Mouse (Mus musculus): ENCODE measurements around the gene Hmgcll1. TPM values are rescaled to one million over a fixed set of nuclear protein-coding genes. Genes with fewer than 3 reads are reported as not detected.

The Hmgcll1 gene
- total RNA-seq, 1 experiment: 3.8 TPM

DNA sequence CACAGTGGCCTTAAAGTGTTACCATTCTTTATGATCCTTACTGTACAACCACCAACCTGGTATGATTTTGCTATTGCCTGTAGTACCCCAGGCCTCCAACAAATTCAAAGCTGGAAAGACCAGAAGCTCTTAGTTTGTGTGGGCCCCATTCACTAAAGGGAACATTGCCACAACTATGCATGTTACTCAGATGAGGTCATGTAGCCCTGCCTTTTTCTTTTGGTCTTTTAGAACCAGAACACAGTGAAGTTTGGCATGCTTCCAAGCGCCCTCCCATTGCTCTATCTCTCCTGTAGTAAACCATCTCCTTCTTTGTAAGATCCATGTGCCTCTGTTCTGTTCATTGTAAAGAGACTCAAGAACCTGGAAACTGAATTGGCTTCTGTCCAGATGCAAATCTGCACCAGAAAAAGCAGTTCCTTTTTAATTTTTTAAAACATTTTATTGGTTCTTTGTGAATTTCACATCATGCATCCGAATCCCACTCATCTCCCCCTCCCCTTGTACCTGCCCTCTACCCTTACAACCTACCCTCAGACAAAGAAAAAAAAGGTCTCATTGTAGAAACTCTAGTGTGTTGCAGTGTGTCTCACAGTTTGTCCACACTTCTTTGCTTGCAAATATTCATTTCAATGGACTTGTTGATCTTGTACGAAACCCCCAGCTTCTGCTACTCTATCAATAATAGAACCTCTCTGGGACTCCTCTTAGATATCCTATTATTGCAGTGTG lies 123.9 kb downstream of the Hmgcll1 start:
- DNase-seq (ENCODE audit: low read depth, low spot score): no peak
- in situ Hi-C loops (cut with MboI; ENCODE audit: low sequenced_read_pairs in 2 of 2, unreplicated experiment in 2 of 2): loop anchor here in 1 of 2 experiments (10.0 kb wide), 1 partner anchor 374 kb away; no protein-coding TSS in a partner anchor

DNA sequence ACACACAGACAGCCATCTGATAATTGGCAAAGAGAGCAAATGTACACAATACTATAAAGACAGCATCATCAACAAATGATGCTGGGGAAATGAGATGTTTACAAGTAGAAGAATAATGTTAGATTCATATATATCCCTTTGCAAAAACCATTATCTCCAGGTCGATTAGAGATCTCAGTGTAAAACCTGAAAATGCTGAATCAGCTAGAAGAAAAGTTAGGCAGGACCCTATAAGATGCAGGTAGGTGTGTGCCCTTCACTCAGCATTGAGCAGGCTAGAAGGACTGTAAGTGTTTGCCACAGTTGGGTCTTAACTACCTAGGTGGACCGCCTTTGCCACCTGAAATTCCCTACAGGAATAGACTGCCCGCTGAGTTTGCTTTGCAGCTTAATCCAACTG lies 130.9 kb downstream of the Hmgcll1 start:
- DNase-seq (ENCODE audit: low read depth, low spot score): no peak
- no peak overlapping the region for H3K27ac ChIP-seq (ENCODE audit: insufficient read depth, low read depth, low read length, poor library complexity, severe bottlenecking)
- in situ Hi-C loops (cut with MboI; ENCODE audit: low sequenced_read_pairs in 2 of 2, unreplicated experiment in 2 of 2): no loop called here
- H3K9ac ChIP-seq (ENCODE audit: insufficient read depth, low read depth, low read length, poor library complexity, severe bottlenecking): no peak overlapping the region
- H3K36me3 ChIP-seq (ENCODE audit: control insufficient read depth, insufficient read depth, low read length, poor library complexity, severe bottlenecking): no peaks in the 10 kb centered on the region
- H3K9me3 ChIP-seq (ENCODE audit: control insufficient read depth, insufficient read depth, low read depth, low read length): no peaks in the 10 kb centered on the region
- no peaks in the 10 kb centered on the region for H3K4me1 ChIP-seq (ENCODE audit: control insufficient read depth in 2 of 2, insufficient read depth in 2 of 2, low read length in 2 of 2, poor library complexity in 1 of 2)
- no peak overlapping the region for H3K4me3 ChIP-seq (ENCODE audit: insufficient read depth in 1 of 2, low read depth in 1 of 2, low read length in 2 of 2, poor library complexity in 1 of 2, severe bottlenecking in 1 of 2)
- TF ChIP-seq ZC3H11A (IDR thresholded peaks at IDR 0.05; ENCODE audit: borderline replicate concordance, low read depth, low read length) (no peak), MAFK (IDR thresholded peaks at IDR 0.05; ENCODE audit: insufficient read depth, low read depth, low read length) (peak; percentile 78), CHD2 (IDR thresholded peaks at IDR 0.05; ENCODE audit: low read depth, low read length) (no peak)

More for the DNA sequence above, 123.9 kb downstream of the Hmgcll1 start:
- H3K4me1 ChIP-seq (ENCODE audit: control insufficient read depth in 2 of 2, insufficient read depth in 2 of 2, low read length in 2 of 2, poor library complexity in 1 of 2): no peaks in the 10 kb centered on the region
- H3K36me3 ChIP-seq (ENCODE audit: control insufficient read depth, insufficient read depth, low read length, poor library complexity, severe bottlenecking): no peaks in the 10 kb centered on the region
- no peak overlapping the region for H3K4me3 ChIP-seq (ENCODE audit: insufficient read depth in 1 of 2, low read depth in 1 of 2, low read length in 2 of 2, poor library complexity in 1 of 2, severe bottlenecking in 1 of 2)
- no peaks in the 10 kb centered on the region for H3K9me3 ChIP-seq (ENCODE audit: control insufficient read depth, insufficient read depth, low read depth, low read length)
- no peak overlapping the region for H3K9ac ChIP-seq (ENCODE audit: insufficient read depth, low read depth, low read length, poor library complexity, severe bottlenecking)
- H3K27ac ChIP-seq (ENCODE audit: insufficient read depth, low read depth, low read length, poor library complexity, severe bottlenecking): no peak overlapping the region
- no peak for TF ChIP-seq ZNF384 (IDR thresholded peaks at IDR 0.05; ENCODE audit: low read depth, low read length)

DNA sequence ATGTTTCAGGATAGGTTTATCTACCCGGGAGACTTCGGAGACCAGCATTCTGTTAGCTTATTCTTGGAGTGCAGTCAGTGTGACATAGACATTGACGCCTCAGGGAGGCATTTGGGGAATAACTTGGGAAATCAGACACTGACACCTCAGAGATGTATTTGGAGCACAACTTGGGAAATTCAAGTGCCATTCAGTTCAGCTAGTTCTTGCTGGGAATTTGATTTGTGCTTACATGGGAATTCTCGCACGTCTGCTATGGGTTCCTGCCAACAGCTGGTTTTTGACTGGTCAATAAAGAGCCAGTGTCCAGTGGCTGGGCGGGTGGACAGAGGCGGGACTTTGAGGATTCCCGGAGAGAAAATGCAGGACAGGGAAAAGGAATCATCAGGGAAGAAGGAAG lies 147.8 kb downstream of the Hmgcll1 start:
- no peak overlapping the region for H3K4me3 ChIP-seq (ENCODE audit: insufficient read depth in 1 of 2, low read depth in 1 of 2, low read length in 2 of 2, poor library complexity in 1 of 2, severe bottlenecking in 1 of 2)
- no peak overlapping the region for H3K9ac ChIP-seq (ENCODE audit: insufficient read depth, low read depth, low read length, poor library complexity, severe bottlenecking)
- in situ Hi-C loops (cut with MboI; ENCODE audit: low sequenced_read_pairs in 2 of 2, unreplicated experiment in 2 of 2): no loop called here
- TF ChIP-seq HCFC1 (IDR thresholded peaks at IDR 0.05; ENCODE audit: borderline replicate concordance, insufficient read depth, low read length): no peak
- no peak for TF ChIP-seq ZC3H11A (IDR thresholded peaks at IDR 0.05; ENCODE audit: borderline replicate concordance, low read depth, low read length)
- no peak for TF ChIP-seq CHD2 (IDR thresholded peaks at IDR 0.05; ENCODE audit: low read depth, low read length)
- no peak for TF ChIP-seq ZNF384 (IDR thresholded peaks at IDR 0.05; ENCODE audit: low read depth, low read length)
- TF ChIP-seq MAFK (IDR thresholded peaks at IDR 0.05; ENCODE audit: insufficient read depth, low read depth, low read length): no peak
- H3K36me3 ChIP-seq (ENCODE audit: control insufficient read depth, insufficient read depth, low read length, poor library complexity, severe bottlenecking): no peaks in the 10 kb centered on the region
- no peaks in the 10 kb centered on the region for H3K4me1 ChIP-seq (ENCODE audit: control insufficient read depth in 2 of 2, insufficient read depth in 2 of 2, low read length in 2 of 2, poor library complexity in 1 of 2)
- H3K27ac ChIP-seq (ENCODE audit: insufficient read depth, low read depth, low read length, poor library complexity, severe bottlenecking): no peak overlapping the region
- no peaks in the 10 kb centered on the region for H3K9me3 ChIP-seq (ENCODE audit: control insufficient read depth, insufficient read depth, low read depth, low read length)
- DNase-seq (ENCODE audit: low read depth, low spot score): no peak

DNA sequence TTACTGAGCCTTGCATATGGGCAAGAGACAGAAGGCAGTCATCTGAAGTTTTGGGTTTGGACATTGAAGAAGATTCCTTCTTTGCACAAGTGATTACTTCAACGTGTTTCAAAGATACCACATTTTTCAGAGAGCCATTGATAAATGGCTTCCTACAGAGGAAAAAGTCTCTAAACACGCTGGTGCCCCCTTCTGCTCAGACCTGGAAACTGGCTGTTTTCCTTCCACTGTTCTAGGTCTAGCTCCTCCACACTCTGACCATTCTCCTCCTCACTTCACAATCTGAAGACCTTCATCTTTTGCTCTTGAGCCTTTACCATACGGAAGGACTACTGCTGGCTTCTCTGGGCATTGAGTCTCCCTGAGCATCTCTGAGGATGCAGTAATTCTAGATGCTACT lies 153.7 kb downstream of the Hmgcll1 start:
- Histone ChIP-seq H3K9ac (ENCODE audit: insufficient read depth, low read depth, low read length, poor library complexity, severe bottlenecking) (no peak overlapping the region), H3K27ac (ENCODE audit: insufficient read depth, low read depth, low read length, poor library complexity, severe bottlenecking) (no peak overlapping the region), H3K36me3 (ENCODE audit: control insufficient read depth, insufficient read depth, low read length, poor library complexity, severe bottlenecking) (no peaks in the 10 kb centered on the region), H3K4me1 (ENCODE audit: control insufficient read depth in 2 of 2, insufficient read depth in 2 of 2, low read length in 2 of 2, poor library complexity in 1 of 2) (no peaks in the 10 kb centered on the region), H3K4me3 (ENCODE audit: insufficient read depth in 1 of 2, low read depth in 1 of 2, low read length in 2 of 2, poor library complexity in 1 of 2, severe bottlenecking in 1 of 2) (no peak overlapping the region), H3K9me3 (ENCODE audit: control insufficient read depth, insufficient read depth, low read depth, low read length) (no peaks in the 10 kb centered on the region)
- no peak for DNase-seq (ENCODE audit: low read depth, low spot score)
- in situ Hi-C loops (cut with MboI; ENCODE audit: low sequenced_read_pairs in 2 of 2, unreplicated experiment in 2 of 2): no loop called here
- no peak for TF ChIP-seq MAFK (IDR thresholded peaks at IDR 0.05; ENCODE audit: insufficient read depth, low read depth, low read length)
- TF ChIP-seq ZC3H11A (IDR thresholded peaks at IDR 0.05; ENCODE audit: borderline replicate concordance, low read depth, low read length): no peak
- TF ChIP-seq ZNF384 (IDR thresholded peaks at IDR 0.05; ENCODE audit: low read depth, low read length): no peak
- TF ChIP-seq HCFC1 (IDR thresholded peaks at IDR 0.05; ENCODE audit: borderline replicate concordance, insufficient read depth, low read length): no peak
- TF ChIP-seq CHD2 (IDR thresholded peaks at IDR 0.05; ENCODE audit: low read depth, low read length): no peak

All from ES-E14 (cell line).